Mouse (Mus musculus) heart, embryonic 15.5 days (tissue): Measurements from ENCODE around the gene Adam11. TPM values are rescaled to one million over a fixed set of nuclear protein-coding genes. Genes with fewer than 3 reads are reported as not detected.

ENCODE experiments used
- ATAC-seq: fragments of 200-750 bp; cut with Nextera tagmentation; replicated peaks from 2 replicates; pipeline ENCODE4 v1.8.0; 2017; ENCODE audit warnings: low read depth, moderate TSS enrichment; ENCODE audit not compliant: insufficient number of reproducible peaks, insufficient read depth, low FRiP score
- H3K27ac ChIP-seq: fragments of 300-500 bp; sonication (generic); 2 replicates; pipeline ENCODE4 v1.5.1; 2015; ENCODE audit warnings: mild to moderate bottlenecking, inconsistent platforms
- H3K27me3 ChIP-seq: fragments of 300-500 bp; sonication (generic); 2 replicates; pipeline ENCODE4 v1.6.1; 2015; ENCODE audit warnings: inconsistent platforms
- H3K36me3 ChIP-seq: fragments of 300-500 bp; sonication (generic); 2 replicates; pipeline ENCODE4 v1.6.1; 2015; ENCODE audit warnings: mild to moderate bottlenecking, inconsistent platforms
- H3K4me1 ChIP-seq: fragments of 300-500 bp; sonication (generic); replicated peaks from 2 replicates; pipeline ENCODE4 v1.6.1; 2015; ENCODE audit warnings: inconsistent platforms
- H3K4me2 ChIP-seq: fragments of 300-500 bp; sonication (generic); 2 replicates; pipeline ENCODE4 v1.6.1; 2015; ENCODE audit warnings: inconsistent platforms, mild to moderate bottlenecking, moderate library complexity
- H3K4me3 ChIP-seq: fragments of 300-500 bp; sonication (generic); 2 replicates; pipeline ENCODE4 v1.5.1; 2015; ENCODE audit warnings: mild to moderate bottlenecking, inconsistent platforms
- H3K9ac ChIP-seq: fragments of 300-500 bp; sonication (generic); 2 replicates; pipeline ENCODE4 v1.6.1; 2015; ENCODE audit warnings: mild to moderate bottlenecking, inconsistent platforms
- H3K9me3 ChIP-seq: fragments of 300-500 bp; sonication (generic); replicated peaks from 2 replicates; pipeline ENCODE4 v1.6.1; 2016; ENCODE audit warnings: inconsistent platforms
- WGBS: fragments of 180-500 bp; shearing (Covaris S2); methylation state at CpG from one replicate; pipeline ENCODE4 v1.1.7; 2015; ENCODE audit warnings: mixed read lengths; 5-methylcytosine and 5-hydroxymethylcytosine counted together
- polyA plus RNA-seq: library from polyadenylated mRNA; unstranded; fragments of >200 nt; fragmentation: Nextera tagmentation; extraction: Ambion mirVana; gene quantifications from 2 replicates; pipeline ENCODE4 v1.2.1, GENCODE M21; 2015

Adam11 gene
- polyA plus RNA-seq, 1 experiment from 2014 or later: 5.5 TPM

- Histone ChIP-seq H3K9me3 (no peaks in the 10 kb centered on the region), H3K27ac (0 out of 2 replicates have a peak overlapping the region, but pooled peaks have one; percentile 10), H3K36me3 (no peaks in the 10 kb centered on the region), H3K27me3 (peaks cover 4% of the 10 kb centered on the region; the same call in 1 of the 2 replicates), H3K4me1 (peaks cover 20% of the 10 kb centered on the region), H3K4me3 (0 out of 2 replicates have a peak overlapping the region, but pooled peaks have one; percentile 2), H3K9ac (0 out of 2 replicates have a peak overlapping the region, but pooled peaks have one; percentile 34), H3K4me2 (peak overlapping the region; percentile 49)
- peak; percentile 42; the same call in 1 of the 2 replicates for ATAC-seq
- 48% methylated on average over 18 of the region's 18 CpGs for WGBS
Measured at GRCm38 (mm10) chr11:102753591-102754324, 7.5 kb upstream of the Adam11 start.

- Histone ChIP-seq H3K36me3 (no peaks in the 10 kb centered on the region), H3K9ac (0 out of 2 replicates have a peak overlapping the region, but pooled peaks have one; percentile 34), H3K4me1 (peaks cover 24% of the 10 kb centered on the region), H3K4me2 (peak overlapping the region; percentile 49), H3K4me3 (0 out of 2 replicates have a peak overlapping the region, but pooled peaks have one; percentile 2), H3K9me3 (no peaks in the 10 kb centered on the region), H3K27ac (0 out of 2 replicates have a peak overlapping the region, but pooled peaks have one; percentile 10), H3K27me3 (peaks cover 4% of the 10 kb centered on the region; the same call in 1 of the 2 replicates)
- WGBS: 39% methylated on average over 4 of the region's 4 CpGs
- ATAC-seq: no peak
Measured at GRCm38 (mm10) chr11:102754416-102754815, 6.8 kb upstream of the Adam11 start.

GRCm38 (mm10) chr11:102755391-102755790 is 5.8 kb upstream of the Adam11 start:
- no peak overlapping the region for H3K27ac ChIP-seq
- ATAC-seq: no peak
- WGBS: 77% methylated on average over 7 of the region's 7 CpGs

GRCm38 (mm10) chr11:102758977-102759376 is 2.3 kb upstream of the Adam11 start:
- Histone ChIP-seq H3K4me1 (peaks cover 48% of the 10 kb centered on the region), H3K27me3 (peaks cover 17% of the 10 kb centered on the region), H3K9me3 (no peaks in the 10 kb centered on the region), H3K27ac (no peak overlapping the region), H3K9ac (no peak overlapping the region), H3K4me3 (no peak overlapping the region), H3K36me3 (no peaks in the 10 kb centered on the region), H3K4me2 (no peak overlapping the region)
- 83% methylated on average over 2 of the region's 2 CpGs for WGBS
- no peak for ATAC-seq

More at GRCm38 (mm10) chr11:102755391-102755790, 5.8 kb upstream of the Adam11 start:
- Histone ChIP-seq H3K9ac (no peak overlapping the region), H3K4me1 (peaks cover 33% of the 10 kb centered on the region), H3K4me2 (no peak overlapping the region), H3K36me3 (no peaks in the 10 kb centered on the region), H3K9me3 (no peaks in the 10 kb centered on the region), H3K27me3 (peaks cover 4% of the 10 kb centered on the region; the same call in 1 of the 2 replicates), H3K4me3 (no peak overlapping the region)

GRCm38 (mm10) chr11:102760805-102761308 is 382 bp upstream of the Adam11 start:
- Histone ChIP-seq H3K9ac (peak overlapping the region; percentile 78), H3K27me3 (peaks cover 21% of the 10 kb centered on the region), H3K27ac (peak overlapping the region; percentile 31; the same call in 1 of the 2 replicates), H3K4me3 (peak overlapping the region; percentile 68), H3K4me2 (peak overlapping the region; percentile 99), H3K9me3 (no peaks in the 10 kb centered on the region), H3K4me1 (peaks cover 34% of the 10 kb centered on the region), H3K36me3 (no peaks in the 10 kb centered on the region)
- ATAC-seq: peak; percentile 0; the same call in 1 of the 2 replicates
- WGBS: 27% methylated on average over 6 of the region's 6 CpGs

GRCm38 (mm10) chr11:102762248-102762647 is 1.0 kb downstream of the Adam11 start:
- Histone ChIP-seq H3K9ac (peak overlapping the region; percentile 78), H3K27ac (no peak overlapping the region), H3K4me1 (peaks cover 34% of the 10 kb centered on the region), H3K36me3 (no peaks in the 10 kb centered on the region), H3K27me3 (peaks cover 21% of the 10 kb centered on the region), H3K9me3 (no peaks in the 10 kb centered on the region), H3K4me3 (peak overlapping the region; percentile 68), H3K4me2 (peak overlapping the region; percentile 99)
- WGBS: 19% methylated on average over 15 of the region's 15 CpGs
- ATAC-seq: 0 out of 2 replicates have a peak, but pooled peaks have one; percentile 3

GRCm38 (mm10) chr11:102763009-102763767 is 1.9 kb downstream of the Adam11 start:
- WGBS: 75% methylated on average over 11 of the region's 11 CpGs

GRCm38 (mm10) chr11:102765416-102765815 is 4.2 kb downstream of the Adam11 start:
- Histone ChIP-seq H3K4me1 (peaks cover 31% of the 10 kb centered on the region), H3K9ac (no peak overlapping the region), H3K27me3 (peaks cover 21% of the 10 kb centered on the region), H3K4me2 (no peak overlapping the region), H3K27ac (no peak overlapping the region), H3K9me3 (no peaks in the 10 kb centered on the region), H3K4me3 (no peak overlapping the region), H3K36me3 (no peaks in the 10 kb centered on the region)
- ATAC-seq: no peak
- WGBS: 82% methylated on average over 5 of the region's 5 CpGs

More at GRCm38 (mm10) chr11:102763009-102763767, 1.9 kb downstream of the Adam11 start:
- Histone ChIP-seq H3K4me2 (no peak overlapping the region), H3K36me3 (no peaks in the 10 kb centered on the region), H3K4me1 (peaks cover 34% of the 10 kb centered on the region), H3K27ac (no peak overlapping the region), H3K4me3 (no peak overlapping the region), H3K9me3 (no peaks in the 10 kb centered on the region), H3K9ac (no peak overlapping the region), H3K27me3 (peaks cover 21% of the 10 kb centered on the region)
- no peak for ATAC-seq

- Histone ChIP-seq H3K36me3 (no peaks in the 10 kb centered on the region), H3K4me2 (no peak overlapping the region), H3K9me3 (no peaks in the 10 kb centered on the region), H3K27ac (no peak overlapping the region), H3K4me3 (no peak overlapping the region), H3K27me3 (peaks cover 24% of the 10 kb centered on the region), H3K9ac (no peak overlapping the region), H3K4me1 (peaks cover 22% of the 10 kb centered on the region)
- no peak for ATAC-seq
- 60% methylated on average over 6 of the region's 6 CpGs for WGBS
Measured at GRCm38 (mm10) chr11:102767055-102767670, 5.9 kb downstream of the Adam11 start.

- WGBS: 78% methylated on average over 6 of the region's 6 CpGs
- no peak for ATAC-seq
Measured at GRCm38 (mm10) chr11:102769141-102769540, 7.9 kb downstream of the Adam11 start.

More at GRCm38 (mm10) chr11:102769141-102769540, 7.9 kb downstream of the Adam11 start:
- Histone ChIP-seq H3K27me3 (peaks cover 10% of the 10 kb centered on the region; the same call in 1 of the 2 replicates), H3K36me3 (no peaks in the 10 kb centered on the region), H3K4me2 (no peak overlapping the region), H3K4me3 (no peak overlapping the region), H3K4me1 (peaks cover 18% of the 10 kb centered on the region), H3K27ac (no peak overlapping the region), H3K9ac (no peak overlapping the region), H3K9me3 (no peaks in the 10 kb centered on the region)
